Mouse (Mus musculus): ENCODE data around the gene Pdzd2. TPM values are rescaled to one million over a fixed set of nuclear protein-coding genes. Genes with fewer than 3 reads are reported as not detected.

Gene Pdzd2
- polyA plus RNA-seq, 1 experiment = 9.3 TPM

GRCm38 (mm10) chr15:12366072-12366469 lies 373.7 kb downstream of the Pdzd2 start:
- H3K36me3 ChIP-seq (ENCODE audit: control insufficient read depth, insufficient read depth, low read length) = no peaks in the 10 kb centered on the region
- TF ChIP-seq CTCF (IDR thresholded peaks at IDR 0.05; ENCODE audit: control insufficient read depth, insufficient read depth, insufficient replicate concordance, low read depth, low read length) = no peak
- TF ChIP-seq POLR2A (IDR thresholded peaks at IDR 0.05; ENCODE audit: control insufficient read depth, low read depth, low read length) = no peak
- H3K4me3 ChIP-seq (ENCODE audit: control insufficient read depth, low read depth, low read length) = no peak overlapping the region
- no peaks in the 10 kb centered on the region for H3K27me3 ChIP-seq (ENCODE audit: control insufficient read depth, insufficient read depth, low read length)
- no peaks in the 10 kb centered on the region for H3K4me1 ChIP-seq (ENCODE audit: control insufficient read depth, insufficient read depth, low read length)
- H3K27ac ChIP-seq (ENCODE audit: control insufficient read depth, insufficient read depth, low read depth, low read length) = no peak overlapping the region

DNA sequence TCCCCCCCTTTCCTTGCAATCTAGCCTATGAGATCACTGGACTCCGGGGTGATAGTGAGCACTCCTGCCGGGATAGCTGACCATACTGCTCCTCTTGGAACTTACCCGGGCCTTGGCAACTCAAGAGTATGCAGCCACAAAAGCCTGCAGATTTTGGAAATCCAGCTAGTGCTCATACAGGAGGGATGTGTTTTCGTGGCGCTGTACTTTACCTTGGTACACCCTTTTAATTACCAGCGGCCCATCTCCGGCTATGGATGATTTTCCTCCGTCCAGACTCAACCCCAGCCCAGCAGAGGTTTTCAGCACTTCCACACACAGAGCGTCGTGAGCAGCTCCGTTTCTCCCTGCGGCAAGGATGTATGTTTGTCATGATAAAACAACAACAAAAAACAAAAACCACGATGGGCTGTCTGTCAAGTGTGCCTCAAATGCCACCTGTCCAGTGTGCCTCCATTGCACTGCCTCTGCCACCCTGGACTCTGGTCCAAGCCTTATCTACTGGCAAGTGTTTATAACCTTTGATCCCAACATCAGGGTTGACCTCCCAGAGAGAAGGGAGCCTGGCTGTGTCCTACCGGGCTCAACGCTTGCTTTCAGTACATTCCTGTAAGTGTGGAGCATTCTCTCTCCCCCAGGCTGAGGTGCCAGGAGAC lies 374.2 kb downstream of the Pdzd2 start:
- Histone ChIP-seq H3K4me3 (ENCODE audit: control insufficient read depth, low read depth, low read length) (no peak overlapping the region), H3K36me3 (ENCODE audit: control insufficient read depth, insufficient read depth, low read length) (no peaks in the 10 kb centered on the region), H3K27me3 (ENCODE audit: control insufficient read depth, insufficient read depth, low read length) (no peaks in the 10 kb centered on the region), H3K27ac (ENCODE audit: control insufficient read depth, insufficient read depth, low read depth, low read length) (no peak overlapping the region), H3K4me1 (ENCODE audit: control insufficient read depth, insufficient read depth, low read length) (peaks cover 2% of the 10 kb centered on the region; the same call in 1 of the 2 replicates)
- TF ChIP-seq CTCF (IDR thresholded peaks at IDR 0.05; ENCODE audit: control insufficient read depth, insufficient read depth, insufficient replicate concordance, low read depth, low read length) = no peak
- TF ChIP-seq POLR2A (IDR thresholded peaks at IDR 0.05; ENCODE audit: control insufficient read depth, low read depth, low read length) = no peak

DNA sequence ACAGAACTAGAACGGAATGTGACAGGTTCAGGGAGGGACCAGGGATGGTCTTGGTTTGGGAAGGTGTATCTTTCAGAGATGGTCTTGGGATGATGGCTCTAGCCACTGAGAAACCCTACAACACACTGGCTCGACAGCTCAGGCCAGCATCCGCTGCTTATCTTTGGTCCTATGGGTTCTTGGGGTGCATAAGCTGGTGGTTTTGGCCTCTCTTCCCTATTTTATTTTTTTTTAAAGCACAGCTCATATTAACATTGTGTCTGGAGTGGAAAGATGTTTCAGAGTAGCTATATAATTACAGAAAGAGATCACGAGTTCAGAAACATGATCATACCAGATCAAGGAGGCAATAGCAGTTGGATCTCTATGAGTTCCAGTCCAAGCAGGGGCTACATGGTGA lies 375.6 kb downstream of the Pdzd2 start:
- H3K4me3 ChIP-seq (ENCODE audit: control insufficient read depth, low read depth, low read length) = no peak overlapping the region
- no peak for TF ChIP-seq CTCF (IDR thresholded peaks at IDR 0.05; ENCODE audit: control insufficient read depth, insufficient read depth, insufficient replicate concordance, low read depth, low read length)
- no peak for TF ChIP-seq POLR2A (IDR thresholded peaks at IDR 0.05; ENCODE audit: control insufficient read depth, low read depth, low read length)
- no peaks in the 10 kb centered on the region for H3K27me3 ChIP-seq (ENCODE audit: control insufficient read depth, insufficient read depth, low read length)
- no peaks in the 10 kb centered on the region for H3K36me3 ChIP-seq (ENCODE audit: control insufficient read depth, insufficient read depth, low read length)
- H3K4me1 ChIP-seq (ENCODE audit: control insufficient read depth, insufficient read depth, low read length) = peaks cover 2% of the 10 kb centered on the region; the same call in 1 of the 2 replicates
- H3K27ac ChIP-seq (ENCODE audit: control insufficient read depth, insufficient read depth, low read depth, low read length) = no peak overlapping the region

- Histone ChIP-seq H3K36me3 (ENCODE audit: control insufficient read depth, insufficient read depth, low read length) (no peaks in the 10 kb centered on the region), H3K4me1 (ENCODE audit: control insufficient read depth, insufficient read depth, low read length) (peaks cover 2% of the 10 kb centered on the region; the same call in 1 of the 2 replicates), H3K4me3 (ENCODE audit: control insufficient read depth, low read depth, low read length) (no peak overlapping the region), H3K27ac (ENCODE audit: control insufficient read depth, insufficient read depth, low read depth, low read length) (no peak overlapping the region), H3K27me3 (ENCODE audit: control insufficient read depth, insufficient read depth, low read length) (no peaks in the 10 kb centered on the region)
- TF ChIP-seq CTCF (IDR thresholded peaks at IDR 0.05; ENCODE audit: control insufficient read depth, insufficient read depth, insufficient replicate concordance, low read depth, low read length) = no peak
- no peak for TF ChIP-seq POLR2A (IDR thresholded peaks at IDR 0.05; ENCODE audit: control insufficient read depth, low read depth, low read length)
These were observed 377.1 kb downstream of the Pdzd2 start for GRCm38 (mm10) chr15:12362701-12363040.

GRCm38 (mm10) chr15:12362001-12362700 lies 377.6 kb downstream of the Pdzd2 start:
- TF ChIP-seq CTCF (IDR thresholded peaks at IDR 0.05; ENCODE audit: control insufficient read depth, insufficient read depth, insufficient replicate concordance, low read depth, low read length) = no peak
- no peak for TF ChIP-seq POLR2A (IDR thresholded peaks at IDR 0.05; ENCODE audit: control insufficient read depth, low read depth, low read length)
- no peak overlapping the region for H3K4me3 ChIP-seq (ENCODE audit: control insufficient read depth, low read depth, low read length)
- H3K27me3 ChIP-seq (ENCODE audit: control insufficient read depth, insufficient read depth, low read length) = no peaks in the 10 kb centered on the region

DNA sequence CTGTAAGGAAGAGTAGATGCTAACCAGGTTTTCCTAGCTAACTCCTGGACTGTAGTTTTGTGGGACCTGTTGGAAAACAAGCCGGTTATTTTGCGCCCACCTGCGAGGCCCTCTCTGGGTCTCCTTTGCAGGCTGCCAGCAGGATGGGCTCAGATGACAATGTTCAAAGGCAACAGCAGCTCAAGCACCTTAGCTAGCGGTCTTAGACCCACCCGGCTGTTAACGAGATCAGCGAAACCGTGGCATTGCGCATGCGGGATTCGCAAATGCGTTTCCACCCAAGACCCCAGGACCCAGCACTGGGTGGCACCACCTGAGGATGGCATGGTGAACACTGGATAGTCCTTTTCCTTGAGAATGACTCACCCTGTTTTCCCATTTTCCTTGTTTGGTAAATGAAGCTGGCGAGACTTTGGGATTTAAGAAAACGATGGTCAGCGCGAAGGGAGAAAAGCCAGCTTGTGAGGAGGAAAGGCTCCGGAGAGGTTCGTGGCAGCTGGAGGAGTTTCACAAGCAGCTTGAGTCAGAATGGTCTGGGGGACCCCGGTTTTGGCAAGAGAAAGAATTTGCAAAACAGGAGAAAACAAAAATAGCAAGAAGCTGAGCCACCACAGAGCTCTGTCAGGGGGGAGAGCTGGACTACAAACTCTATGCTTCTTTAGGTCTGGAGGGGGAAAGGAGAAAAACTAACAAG lies 379.1 kb downstream of the Pdzd2 start:
- peaks cover 2% of the 10 kb centered on the region; the same call in 1 of the 2 replicates for H3K4me1 ChIP-seq (ENCODE audit: control insufficient read depth, insufficient read depth, low read length)
- no peaks in the 10 kb centered on the region for H3K27me3 ChIP-seq (ENCODE audit: control insufficient read depth, insufficient read depth, low read length)

More at GRCm38 (mm10) chr15:12362001-12362700, 377.6 kb downstream of the Pdzd2 start:
- Histone ChIP-seq H3K4me1 (ENCODE audit: control insufficient read depth, insufficient read depth, low read length) (peaks cover 2% of the 10 kb centered on the region; the same call in 1 of the 2 replicates), H3K36me3 (ENCODE audit: control insufficient read depth, insufficient read depth, low read length) (no peaks in the 10 kb centered on the region), H3K27ac (ENCODE audit: control insufficient read depth, insufficient read depth, low read depth, low read length) (no peak overlapping the region)

GRCm38 (mm10) chr15:12358384-12358783 lies 381.3 kb downstream of the Pdzd2 start:
- Histone ChIP-seq H3K36me3 (ENCODE audit: control insufficient read depth, insufficient read depth, low read length) (no peaks in the 10 kb centered on the region), H3K27me3 (ENCODE audit: control insufficient read depth, insufficient read depth, low read length) (no peaks in the 10 kb centered on the region), H3K4me1 (ENCODE audit: control insufficient read depth, insufficient read depth, low read length) (peaks cover 2% of the 10 kb centered on the region; the same call in 1 of the 2 replicates), H3K27ac (ENCODE audit: control insufficient read depth, insufficient read depth, low read depth, low read length) (no peak overlapping the region), H3K4me3 (ENCODE audit: control insufficient read depth, low read depth, low read length) (no peak overlapping the region)
- no peak for TF ChIP-seq CTCF (IDR thresholded peaks at IDR 0.05; ENCODE audit: control insufficient read depth, insufficient read depth, insufficient replicate concordance, low read depth, low read length)
- no peak for TF ChIP-seq POLR2A (IDR thresholded peaks at IDR 0.05; ENCODE audit: control insufficient read depth, low read depth, low read length)

More for the DNA sequence above, 379.1 kb downstream of the Pdzd2 start:
- no peak overlapping the region for H3K4me3 ChIP-seq (ENCODE audit: control insufficient read depth, low read depth, low read length)
- no peak overlapping the region for H3K27ac ChIP-seq (ENCODE audit: control insufficient read depth, insufficient read depth, low read depth, low read length)
- no peaks in the 10 kb centered on the region for H3K36me3 ChIP-seq (ENCODE audit: control insufficient read depth, insufficient read depth, low read length)
- TF ChIP-seq CTCF (IDR thresholded peaks at IDR 0.05; ENCODE audit: control insufficient read depth, insufficient read depth, insufficient replicate concordance, low read depth, low read length) (no peak), POLR2A (IDR thresholded peaks at IDR 0.05; ENCODE audit: control insufficient read depth, low read depth, low read length) (no peak)

All from testis, adult 2 months (tissue).